Mouse (Mus musculus) forebrain, embryonic 13.5 days (tissue): Measurements from ENCODE around the gene Cdc37. TPM values are rescaled to one million over a fixed set of nuclear protein-coding genes. Genes with fewer than 3 reads are reported as not detected.

Source experiments
- ATAC-seq: fragments of 200-750 bp; cut with Nextera tagmentation; 2 replicates; pipeline ENCODE4 v1.8.0; 2017
- H3K27ac ChIP-seq: fragments of 300-500 bp; sonication (generic); 2 replicates; pipeline ENCODE4 v1.5.1; 2015; ENCODE audit warnings: inconsistent platforms, mild to moderate bottlenecking, moderate library complexity
- H3K27me3 ChIP-seq: fragments of 300-500 bp; sonication (generic); 2 replicates; pipeline ENCODE4 v1.6.1; 2015; ENCODE audit warnings: mild to moderate bottlenecking, inconsistent platforms
- H3K36me3 ChIP-seq: fragments of 300-500 bp; sonication (generic); 2 replicates; pipeline ENCODE4 v1.6.1; 2015; ENCODE audit warnings: mild to moderate bottlenecking, inconsistent platforms; ENCODE audit not compliant: poor library complexity, severe bottlenecking
- H3K4me1 ChIP-seq: fragments of 300-500 bp; sonication (generic); 2 replicates; pipeline ENCODE4 v1.6.1; 2015; ENCODE audit warnings: inconsistent platforms
- H3K4me2 ChIP-seq: fragments of 300-500 bp; sonication (generic); 2 replicates; pipeline ENCODE4 v1.6.1; 2015; ENCODE audit warnings: inconsistent platforms, mild to moderate bottlenecking, moderate library complexity
- H3K4me3 ChIP-seq: fragments of 300-500 bp; sonication (generic); 2 replicates; pipeline ENCODE4 v1.5.1; 2015; ENCODE audit warnings: mild to moderate bottlenecking, inconsistent platforms
- H3K9ac ChIP-seq: fragments of 300-500 bp; sonication (generic); 2 replicates; pipeline ENCODE4 v1.6.1; 2015; ENCODE audit warnings: mild to moderate bottlenecking, inconsistent platforms
- H3K9me3 ChIP-seq: fragments of 300-500 bp; sonication (generic); replicated peaks from 2 replicates; pipeline ENCODE4 v1.6.1; 2016; ENCODE audit warnings: inconsistent platforms
- WGBS: fragments of 180-500 bp; shearing (Covaris S2); methylation state at CpG from one replicate; pipeline ENCODE4 v1.1.7; 2015; 5-methylcytosine and 5-hydroxymethylcytosine counted together
- polyA plus RNA-seq: library from polyadenylated mRNA; unstranded; fragments of >200 nt; fragmentation: Nextera tagmentation; extraction: Ambion mirVana; gene quantifications from 2 replicates; pipeline ENCODE4 v1.2.1, GENCODE M21; 2015

Cdc37 gene
- polyA plus RNA-seq, 1 experiment from 2014 or later: 229 TPM

- H3K4me1 ChIP-seq: peaks cover 43% of the 10 kb centered on the region
- H3K27ac ChIP-seq: no peak within 1 kb of the TSS
- 2% methylated on average over 71 of the region's 86 CpGs for whole genome bisulfite sequencing
- peaks cover 75% of the 10 kb centered on the region for H3K27me3 ChIP-seq
- no peaks in the 10 kb centered on the region for H3K9me3 ChIP-seq
- H3K36me3 ChIP-seq: no peaks in the 10 kb centered on the region
- H3K9ac ChIP-seq: peak within 1 kb of the TSS; percentile 52
- peak within 1 kb of the TSS; percentile 69 for H3K4me2 ChIP-seq
- peak within 1 kb of the TSS; percentile 44 for H3K4me3 ChIP-seq
- ATAC-seq: peak; percentile 51; the same call in 1 of the 2 replicates
These were observed 15.5 kb upstream of the Cdc37 start, which contains the start of gene Pde4a for GRCm38 (mm10) chr9:21165041-21165951. Pde4a (plus strand) TSS chr9:21165714.

GRCm38 (mm10) chr9:21164072-21164471, 14.3 kb upstream of the Cdc37 start:
- ATAC-seq: no peak
- H3K27ac ChIP-seq: no peak overlapping the region
- H3K4me3 ChIP-seq: 0 out of 2 replicates have a peak overlapping the region, but pooled peaks have one; percentile 6
- H3K27me3 ChIP-seq: peaks cover 76% of the 10 kb centered on the region
- peak overlapping the region; percentile 69 for H3K4me2 ChIP-seq
- H3K36me3 ChIP-seq: no peaks in the 10 kb centered on the region
- 1% methylated on average over 26 of the region's 26 CpGs for WGBS
- H3K9ac ChIP-seq: no peak overlapping the region
- no peaks in the 10 kb centered on the region for H3K9me3 ChIP-seq
- peaks cover 43% of the 10 kb centered on the region for H3K4me1 ChIP-seq

GRCm38 (mm10) chr9:21163086-21164050, 13.6 kb upstream of the Cdc37 start:
- peaks cover 38% of the 10 kb centered on the region for H3K4me1 ChIP-seq
- H3K4me2 ChIP-seq: no peak overlapping the region
- no peak overlapping the region for H3K27ac ChIP-seq
- no peak overlapping the region for H3K9ac ChIP-seq
- no peak for ATAC-seq
- H3K27me3 ChIP-seq: peaks cover 72% of the 10 kb centered on the region
- H3K4me3 ChIP-seq: no peak overlapping the region
- no peaks in the 10 kb centered on the region for H3K9me3 ChIP-seq
- H3K36me3 ChIP-seq: no peaks in the 10 kb centered on the region
- 33% methylated on average over 11 of the region's 11 CpGs for WGBS

- peak; percentile 56 for ATAC-seq
- H3K4me3 ChIP-seq: peak overlapping the region; percentile 50
- WGBS: 1% methylated on average over 52 of the region's 52 CpGs
- no peak overlapping the region for H3K27ac ChIP-seq
- peaks cover 26% of the 10 kb centered on the region for H3K4me1 ChIP-seq
- no peaks in the 10 kb centered on the region for H3K9me3 ChIP-seq
- H3K9ac ChIP-seq: peak overlapping the region; percentile 66
- H3K27me3 ChIP-seq: peaks cover 52% of the 10 kb centered on the region
- peak overlapping the region; percentile 69 for H3K4me2 ChIP-seq
- no peaks in the 10 kb centered on the region for H3K36me3 ChIP-seq
These were observed 11.6 kb upstream of the Cdc37 start for GRCm38 (mm10) chr9:21161209-21161909.

GRCm38 (mm10) chr9:21154787-21155186, 5.0 kb upstream of the Cdc37 start:
- Histone ChIP-seq H3K4me2 (no peak overlapping the region), H3K4me3 (no peak overlapping the region), H3K27ac (no peak overlapping the region), H3K4me1 (peaks cover 8% of the 10 kb centered on the region), H3K36me3 (no peaks in the 10 kb centered on the region), H3K9ac (no peak overlapping the region), H3K9me3 (no peaks in the 10 kb centered on the region), H3K27me3 (peaks cover 10% of the 10 kb centered on the region)
- no peak for ATAC-seq
- 83% methylated on average over 3 of the region's 3 CpGs for WGBS

GRCm38 (mm10) chr9:21153833-21154232, 4.1 kb upstream of the Cdc37 start:
- WGBS: 21% methylated on average over 5 of the region's 5 CpGs
- H3K27ac ChIP-seq: no peak overlapping the region
- no peak for ATAC-seq
- no peaks in the 10 kb centered on the region for H3K36me3 ChIP-seq
- H3K9ac ChIP-seq: 0 out of 2 replicates have a peak overlapping the region, but pooled peaks have one; percentile 38
- peaks cover 10% of the 10 kb centered on the region for H3K27me3 ChIP-seq
- H3K9me3 ChIP-seq: no peaks in the 10 kb centered on the region
- H3K4me1 ChIP-seq: peaks cover 13% of the 10 kb centered on the region
- no peak overlapping the region for H3K4me3 ChIP-seq
- peak overlapping the region; percentile 47 for H3K4me2 ChIP-seq

- Histone ChIP-seq H3K27me3 (peaks cover 10% of the 10 kb centered on the region), H3K27ac (no peak overlapping the region), H3K9me3 (no peaks in the 10 kb centered on the region), H3K9ac (peak overlapping the region; percentile 38; the same call in 1 of the 2 replicates), H3K4me1 (peaks cover 18% of the 10 kb centered on the region), H3K4me3 (peak overlapping the region; percentile 18), H3K36me3 (no peaks in the 10 kb centered on the region), H3K4me2 (peak overlapping the region; percentile 47)
- ATAC-seq: no peak
- 4% methylated on average over 12 of the region's 12 CpGs for WGBS
These were observed 3.5 kb upstream of the Cdc37 start for GRCm38 (mm10) chr9:21153331-21153730.

GRCm38 (mm10) chr9:21152715-21153114, 2.9 kb upstream of the Cdc37 start:
- no peak for ATAC-seq
- 0 out of 2 replicates have a peak, but pooled peaks cover 1% of the 10 kb centered on the region for H3K36me3 ChIP-seq
- peaks cover 24% of the 10 kb centered on the region for H3K4me1 ChIP-seq
- H3K4me2 ChIP-seq: peak overlapping the region; percentile 47
- peaks cover 10% of the 10 kb centered on the region for H3K27me3 ChIP-seq
- H3K27ac ChIP-seq: no peak overlapping the region
- 5% methylated on average over 11 of the region's 11 CpGs for WGBS
- H3K9ac ChIP-seq: no peak overlapping the region
- H3K4me3 ChIP-seq: peak overlapping the region; percentile 18; the same call in 1 of the 2 replicates
- H3K9me3 ChIP-seq: no peaks in the 10 kb centered on the region

- Histone ChIP-seq H3K4me2 (peak overlapping the region; percentile 94), H3K27me3 (peaks cover 10% of the 10 kb centered on the region), H3K9me3 (no peaks in the 10 kb centered on the region), H3K4me1 (peaks cover 40% of the 10 kb centered on the region), H3K36me3 (peaks cover 32% of the 10 kb centered on the region), H3K9ac (peak overlapping the region; percentile 88), H3K27ac (peak overlapping the region; percentile 74), H3K4me3 (peak overlapping the region; percentile 91)
- WGBS: 12% methylated on average over 8 of the region's 8 CpGs
- no peak for ATAC-seq
These were observed 617 bp downstream of the Cdc37 start for GRCm38 (mm10) chr9:21149077-21149653.

GRCm38 (mm10) chr9:21148427-21148826, 1.4 kb downstream of the Cdc37 start:
- no peaks in the 10 kb centered on the region for H3K9me3 ChIP-seq
- ATAC-seq: no peak
- H3K27ac ChIP-seq: no peak overlapping the region
- H3K36me3 ChIP-seq: peaks cover 40% of the 10 kb centered on the region
- peak overlapping the region; percentile 88 for H3K9ac ChIP-seq
- peak overlapping the region; percentile 91 for H3K4me3 ChIP-seq
- peak overlapping the region; percentile 94 for H3K4me2 ChIP-seq
- peaks cover 39% of the 10 kb centered on the region for H3K4me1 ChIP-seq
- H3K27me3 ChIP-seq: peaks cover 5% of the 10 kb centered on the region; the same call in 1 of the 2 replicates

GRCm38 (mm10) chr9:21146722-21147121, 3.1 kb downstream of the Cdc37 start:
- Histone ChIP-seq H3K4me3 (peak overlapping the region; percentile 3; the same call in 1 of the 2 replicates), H3K9ac (peak overlapping the region; percentile 51), H3K27me3 (no peaks in the 10 kb centered on the region), H3K4me2 (peak overlapping the region; percentile 94), H3K9me3 (no peaks in the 10 kb centered on the region), H3K4me1 (peaks cover 33% of the 10 kb centered on the region), H3K36me3 (peaks cover 57% of the 10 kb centered on the region), H3K27ac (no peak overlapping the region)
- no peak for ATAC-seq
- WGBS: 49% methylated on average over 10 of the region's 10 CpGs
